ENCODE assay signal across 35 mouse cellular contexts in the genomic region with DNA sequence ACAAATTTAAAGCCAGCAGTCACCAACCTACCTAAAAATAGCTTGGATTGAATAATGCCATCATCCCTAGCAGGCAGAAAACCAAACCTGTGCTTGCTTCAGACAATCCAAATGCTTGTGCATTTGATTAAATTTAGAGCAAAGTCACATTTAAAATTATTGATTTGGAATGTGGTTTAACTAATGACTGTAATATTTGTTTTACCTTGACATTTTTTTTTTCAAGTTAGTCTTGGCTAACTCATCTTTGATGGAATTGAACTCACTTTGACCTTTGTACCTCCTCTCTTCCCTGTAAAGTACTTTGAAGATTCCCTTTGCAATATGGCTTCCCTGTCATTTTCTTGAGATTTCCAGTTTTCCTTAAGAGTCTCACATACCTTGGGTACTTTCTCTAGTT.
"Had no signal": no experiment of that assay in that cellular context is flagged by ENCODE, and none has a peak within 500 bp of the region (broad histone marks: within the 10 kb centered on the region; RNA-seq: fewer than 3 reads in every experiment).

No protein-coding gene starts in this region.

- H3K27ac ChIP-seq: heart, embryonic 10.5 days; heart, embryonic 13.5 days; heart, embryonic 15.5 days; hindbrain, embryonic 10.5 days; hindbrain, embryonic 12.5 days; hindbrain, embryonic 13.5 days; hindbrain, embryonic 14.5 days; hindbrain, embryonic 15.5 days; hindbrain, postnatal 0 days; intestine, embryonic 15.5 days; kidney, embryonic 15.5 days; kidney, postnatal 0 days; layer of hippocampus, adult 2 months had no signal

- H3K4me2 ChIP-seq: heart, embryonic 11.5 days; heart, embryonic 12.5 days; heart, embryonic 13.5 days; heart, embryonic 15.5 days; hindbrain, embryonic 12.5 days; hindbrain, embryonic 13.5 days; hindbrain, embryonic 14.5 days; hindbrain, embryonic 15.5 days; intestine, embryonic 15.5 days; kidney, embryonic 15.5 days had no signal

- ATAC-seq: hindbrain, embryonic 16.5 days; hindbrain, postnatal 0 days; inflammation-experienced regulatory T-cells, adult 6 months; intestine, embryonic 15.5 days; intestine, embryonic 16.5 days; intestine, postnatal 0 days had no signal

- H3K4me3 ChIP-seq: heart, embryonic 10.5 days; heart, embryonic 12.5 days; heart, embryonic 13.5 days; heart, embryonic 15.5 days; hindbrain, embryonic 10.5 days; hindbrain, embryonic 12.5 days; hindbrain, embryonic 13.5 days; hindbrain, embryonic 15.5 days; intestine, embryonic 15.5 days; kidney, embryonic 15.5 days; layer of hippocampus, adult 2 months had no signal

- H3K4me1 ChIP-seq: heart, embryonic 10.5 days; heart, embryonic 12.5 days; hindbrain, embryonic 10.5 days; hindbrain, embryonic 12.5 days; hindbrain, embryonic 13.5 days; hindbrain, embryonic 15.5 days; intestine, embryonic 15.5 days; kidney, embryonic 15.5 days had no signal

- H3K36me3 ChIP-seq: heart, embryonic 10.5 days; heart, embryonic 12.5 days; heart, embryonic 13.5 days; heart, embryonic 15.5 days; hindbrain, embryonic 10.5 days; hindbrain, embryonic 12.5 days; hindbrain, embryonic 13.5 days; hindbrain, embryonic 15.5 days; intestine, embryonic 15.5 days; kidney, embryonic 15.5 days had no signal

- H3K9ac ChIP-seq: heart, embryonic 12.5 days; heart, embryonic 13.5 days; heart, embryonic 15.5 days; hindbrain, embryonic 12.5 days; hindbrain, embryonic 13.5 days; hindbrain, embryonic 14.5 days; hindbrain, embryonic 15.5 days; intestine, embryonic 15.5 days; kidney, embryonic 15.5 days had no signal

- H3K9me3 ChIP-seq: heart, embryonic 10.5 days; heart, embryonic 12.5 days; heart, embryonic 13.5 days; heart, embryonic 15.5 days; hindbrain, embryonic 10.5 days; hindbrain, embryonic 12.5 days; hindbrain, embryonic 13.5 days; hindbrain, embryonic 15.5 days; intestine, embryonic 15.5 days; kidney, embryonic 15.5 days had no signal

- DNase-seq: heart, postnatal 10 days; heart, postnatal 14 days; heart, postnatal 36 days; heart, postnatal 4 days; kidney, adult 11 months; kidney, adult 18-20 months; kidney, adult 2 months; kidney, adult 8-10 months; kidney, adult 9 months; kidney, postnatal 10 days; kidney, postnatal 14 days; kidney, postnatal 25 days; kidney, postnatal 36 days; kidney, postnatal 4 days; layer of hippocampus, adult 9-11 months; layer of hippocampus, postnatal 36 days had no signal

- H3K27me3 ChIP-seq: heart, embryonic 12.5 days; heart, embryonic 13.5 days; heart, embryonic 15.5 days; hindbrain, embryonic 12.5 days; hindbrain, embryonic 13.5 days; hindbrain, embryonic 15.5 days; intestine, embryonic 15.5 days; kidney, embryonic 15.5 days had no signal
